20 mouse cellular contexts compared by ENCODE assay signal in the genomic region with DNA sequence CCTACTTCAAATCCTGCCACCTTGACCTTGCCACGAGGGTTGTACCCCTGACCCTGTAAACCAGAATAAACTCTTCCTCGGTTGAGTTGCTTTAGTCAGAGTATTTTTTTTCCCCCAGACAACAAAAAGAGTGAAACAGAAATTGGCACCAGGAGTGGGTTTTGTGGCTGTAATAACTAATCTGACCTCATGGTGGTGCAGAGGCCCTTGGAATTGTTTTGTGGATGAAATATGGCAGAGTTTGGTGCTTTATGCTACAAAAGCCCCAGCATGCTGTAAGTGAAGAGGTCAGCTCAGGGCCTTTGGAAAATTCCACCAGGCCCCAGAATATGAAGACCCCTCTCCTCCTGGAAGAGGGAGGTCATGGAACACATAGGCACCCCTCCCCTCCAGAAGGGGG.
DNase-seq lines count a peak whose midpoint lies in the region; ATAC-seq and TF ChIP-seq lines count a peak whose summit lies in the region.
"Had no signal": no experiment of that assay in that cellular context is flagged by ENCODE, and none has a peak within 500 bp of the region (broad histone marks: within the 10 kb centered on the region; RNA-seq: fewer than 3 reads in every experiment).

No protein-coding gene starts in this region.

- no peaks in the 10 kb centered on the region for H3K9me3 ChIP-seq in intestine, postnatal 0 days (ENCODE audit: control insufficient read depth)
- no peaks in the 10 kb centered on the region for H3K9me3 ChIP-seq in intestine, embryonic 16.5 days (ENCODE audit: control insufficient read depth, low read length)
- H3K9me3 ChIP-seq in lung, postnatal 0 days (ENCODE audit: low read length): no peaks in the 10 kb centered on the region
- no peaks in the 10 kb centered on the region for H3K9me3 ChIP-seq in midbrain, embryonic 11.5 days (ENCODE audit: control insufficient read depth, low read length)
- H3K9me3 ChIP-seq: limb, embryonic 15.5 days; megakaryocyte, embryonic 14.5 days; neural tube, embryonic 12.5 days had no signal

- H3K4me3 ChIP-seq in intestine, postnatal 0 days (ENCODE audit: low read depth, low read length): no peak overlapping the region
- H3K4me3 ChIP-seq in intestine, embryonic 16.5 days (ENCODE audit: low read length): no peak overlapping the region
- no peak overlapping the region for H3K4me3 ChIP-seq in lung, postnatal 0 days (ENCODE audit: low read depth, low read length)
- H3K4me3 ChIP-seq in midbrain, embryonic 11.5 days (ENCODE audit: low read depth, low read length): no peak overlapping the region
- H3K4me3 ChIP-seq: limb, embryonic 15.5 days; megakaryocyte, embryonic 14.5 days; neural tube, embryonic 12.5 days had no signal

- 85% methylated on average over 2 of the region's 2 CpGs for WGBS in intestine, postnatal 0 days
- WGBS in intestine, embryonic 16.5 days: 94% methylated on average over 2 of the region's 2 CpGs
- 78% methylated on average over 2 of the region's 2 CpGs for WGBS in lung, postnatal 0 days
- WGBS in midbrain, embryonic 11.5 days: 85% methylated on average over 2 of the region's 2 CpGs

- peak; percentile 54 for TF ChIP-seq CTCF in intestine, postnatal 0 days (IDR thresholded peaks at IDR 0.05; ENCODE audit: low read depth)
- TF ChIP-seq CTCF in lung, postnatal 0 days (IDR thresholded peaks at IDR 0.05): peak; percentile 41

- no peak overlapping the region for H3K4me2 ChIP-seq in intestine, postnatal 0 days (replicated peaks; ENCODE audit: low read depth)
- no peak overlapping the region for H3K4me2 ChIP-seq in intestine, embryonic 16.5 days (ENCODE audit: low read depth, low read length)
- H3K4me2 ChIP-seq in lung, postnatal 0 days (replicated peaks; ENCODE audit: low read depth, low read length): no peak overlapping the region
- H3K4me2 ChIP-seq in midbrain, embryonic 11.5 days: no peak overlapping the region
- H3K4me2 ChIP-seq: heart, embryonic 11.5 days; limb, embryonic 15.5 days; neural tube, embryonic 12.5 days had no signal

- no peak overlapping the region for H3K27ac ChIP-seq in intestine, postnatal 0 days (ENCODE audit: low read depth, low read length)
- no peak overlapping the region for H3K27ac ChIP-seq in intestine, embryonic 16.5 days (ENCODE audit: low read length)
- no peak overlapping the region for H3K27ac ChIP-seq in lung, postnatal 0 days (ENCODE audit: low read length)
- H3K27ac ChIP-seq in midbrain, embryonic 11.5 days (ENCODE audit: low read depth, low read length): no peak overlapping the region
- H3K27ac ChIP-seq: limb, embryonic 15.5 days; neural tube, embryonic 12.5 days had no signal

- no peak for DNase-seq in lung, postnatal 0 days (ENCODE audit: low spot score)
- DNase-seq in lung, postnatal 25 days (ENCODE audit: low spot score): no peak
- DNase-seq in R1 (ENCODE audit: low read depth, low spot score): peak; percentile 45
- peak; percentile 15 for DNase-seq in splenic B cell, adult 2 months (ENCODE audit: low read depth, low spot score)
- no peak for DNase-seq in midbrain, embryonic 11.5 days (ENCODE audit: low spot score, missing footprints)
- DNase-seq: adrenal gland, postnatal 14 days; cerebellum, adult 9-11 months; gastrocnemius, postnatal 36 days; heart, postnatal 36 days; kidney, postnatal 10 days; layer of hippocampus, adult 9-11 months; right cerebral cortex, postnatal 14 days; thymus, postnatal 25 days had no signal

- no peaks in the 10 kb centered on the region for H3K27me3 ChIP-seq in intestine, postnatal 0 days (replicated peaks; ENCODE audit: control insufficient read depth, insufficient read depth, low read length)
- no peaks in the 10 kb centered on the region for H3K27me3 ChIP-seq in intestine, embryonic 16.5 days (replicated peaks; ENCODE audit: control insufficient read depth, insufficient read depth, low read length)
- no peaks in the 10 kb centered on the region for H3K27me3 ChIP-seq in lung, postnatal 0 days (replicated peaks; ENCODE audit: insufficient read depth, low read length)
- H3K27me3 ChIP-seq in splenic B cell, adult 2 months (ENCODE audit: control insufficient read depth, insufficient read depth, low read length, poor library complexity, severe bottlenecking): no peaks in the 10 kb centered on the region
- H3K27me3 ChIP-seq in midbrain, embryonic 11.5 days (ENCODE audit: control insufficient read depth, insufficient read depth, low read length): no peaks in the 10 kb centered on the region
- H3K27me3 ChIP-seq: limb, embryonic 15.5 days; neural tube, embryonic 12.5 days had no signal

- H3K4me1 ChIP-seq in intestine, postnatal 0 days (replicated peaks; ENCODE audit: control insufficient read depth, insufficient read depth, low read length): 0 out of 2 replicates have a peak, but pooled peaks cover 3% of the 10 kb centered on the region
- H3K4me1 ChIP-seq in intestine, embryonic 16.5 days (ENCODE audit: control insufficient read depth, insufficient read depth, low read length): peaks cover 7% of the 10 kb centered on the region; the same call in 1 of the 2 replicates
- no peaks in the 10 kb centered on the region for H3K4me1 ChIP-seq in lung, postnatal 0 days (ENCODE audit: insufficient read depth, low read depth, low read length)
- H3K4me1 ChIP-seq in midbrain, embryonic 11.5 days (ENCODE audit: control insufficient read depth, insufficient read depth, low read length): peaks cover 6% of the 10 kb centered on the region; the same call in 1 of the 2 replicates
- H3K4me1 ChIP-seq: limb, embryonic 15.5 days had no signal

- TF ChIP-seq EP300 in lung, postnatal 0 days (IDR thresholded peaks at IDR 0.05): no peak

- no peak for ATAC-seq in intestine, postnatal 0 days
- no peak for ATAC-seq in intestine, embryonic 16.5 days
- ATAC-seq in lung, postnatal 0 days: no peak
- no peak for ATAC-seq in midbrain, embryonic 11.5 days (ENCODE audit: low FRiP score)
- ATAC-seq: inflammation-experienced regulatory T-cells, adult 6 months had no signal

- no peak overlapping the region for H3K9ac ChIP-seq in intestine, postnatal 0 days (ENCODE audit: low read depth, low read length)
- no peak overlapping the region for H3K9ac ChIP-seq in intestine, embryonic 16.5 days (ENCODE audit: low read depth, low read length)
- no peak overlapping the region for H3K9ac ChIP-seq in lung, postnatal 0 days (replicated peaks; ENCODE audit: low read depth)
- H3K9ac ChIP-seq in midbrain, embryonic 11.5 days (ENCODE audit: low read length): no peak overlapping the region
- H3K9ac ChIP-seq: limb, embryonic 15.5 days; neural tube, embryonic 12.5 days had no signal

- 0 out of 2 replicates have a peak, but pooled peaks cover 4% of the 10 kb centered on the region for H3K36me3 ChIP-seq in intestine, postnatal 0 days (ENCODE audit: control insufficient read depth, insufficient read depth)
- no peaks in the 10 kb centered on the region for H3K36me3 ChIP-seq in intestine, embryonic 16.5 days (ENCODE audit: control insufficient read depth, insufficient read depth, low read length)
- H3K36me3 ChIP-seq in lung, postnatal 0 days (ENCODE audit: insufficient read depth, low read length): no peaks in the 10 kb centered on the region
- no peaks in the 10 kb centered on the region for H3K36me3 ChIP-seq in splenic B cell, adult 2 months (ENCODE audit: control insufficient read depth, insufficient read depth, low read length, poor library complexity, severe bottlenecking)
- H3K36me3 ChIP-seq in midbrain, embryonic 11.5 days (ENCODE audit: control insufficient read depth, insufficient read depth, low read length): no peaks in the 10 kb centered on the region
- H3K36me3 ChIP-seq: limb, embryonic 15.5 days; neural tube, embryonic 12.5 days had no signal

Comparison
In these comparisons a context has a peak if more than half of its experiments do, and no peak if none do; other contexts are left out.
1. DNase-seq: peak in R1 (single experiment) and splenic B cell, adult 2 months (single experiment); none in lung, postnatal 0 days (single experiment), lung, postnatal 25 days (single experiment) and midbrain, embryonic 11.5 days (single experiment).